Mouse (Mus musculus) fat pad, adult 2 months (tissue): ENCODE measurements around the gene Dnajc3.
"Not testable (repeated sequence)": the region's sequence is repeated elsewhere in the genome, so short reads cannot be mapped to it uniquely, and the experiment has no call there.

ENCODE experiments used
- DNase-seq: peaks from one replicate; pipeline ENCODE4 v3.0.0-alpha.2; 2011; ENCODE audit warnings: low read depth, low spot score; ENCODE audit errors: extremely low read depth

Gene Dnajc3

DNA sequence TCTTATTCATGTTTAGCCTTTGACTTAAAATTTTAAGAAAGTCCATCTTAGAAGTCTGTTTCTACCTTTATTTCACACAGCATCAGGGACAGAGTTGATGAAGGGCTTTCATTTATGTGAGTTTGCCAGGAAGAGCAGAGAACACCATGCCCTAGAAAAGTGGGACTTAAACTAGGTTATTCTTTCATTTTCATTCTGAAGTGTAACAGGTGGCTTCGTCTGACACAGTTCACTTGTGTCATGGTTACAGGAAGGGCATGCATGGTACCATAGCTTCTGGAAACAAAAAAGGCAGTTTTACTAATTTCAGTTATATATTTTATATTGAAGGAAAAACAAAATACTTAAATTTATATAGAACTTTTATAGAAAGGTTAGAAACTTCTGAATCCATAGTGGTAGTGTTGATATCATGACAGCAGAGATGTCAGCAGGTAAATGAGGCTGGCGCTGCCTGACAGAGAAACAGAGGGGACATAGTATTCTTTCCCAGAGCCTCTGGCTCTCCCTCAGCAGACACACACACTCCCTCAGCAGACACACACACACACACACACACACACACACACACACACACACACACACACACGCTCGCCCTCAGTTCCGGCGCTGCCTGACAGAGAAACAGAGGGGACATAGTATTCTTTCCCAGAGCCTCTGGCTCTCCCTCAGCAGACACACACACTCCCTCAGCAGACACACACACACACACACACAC lies 44.1 kb downstream of the Dnajc3 start:
- DNase-seq = not testable (repeated sequence)

DNA sequence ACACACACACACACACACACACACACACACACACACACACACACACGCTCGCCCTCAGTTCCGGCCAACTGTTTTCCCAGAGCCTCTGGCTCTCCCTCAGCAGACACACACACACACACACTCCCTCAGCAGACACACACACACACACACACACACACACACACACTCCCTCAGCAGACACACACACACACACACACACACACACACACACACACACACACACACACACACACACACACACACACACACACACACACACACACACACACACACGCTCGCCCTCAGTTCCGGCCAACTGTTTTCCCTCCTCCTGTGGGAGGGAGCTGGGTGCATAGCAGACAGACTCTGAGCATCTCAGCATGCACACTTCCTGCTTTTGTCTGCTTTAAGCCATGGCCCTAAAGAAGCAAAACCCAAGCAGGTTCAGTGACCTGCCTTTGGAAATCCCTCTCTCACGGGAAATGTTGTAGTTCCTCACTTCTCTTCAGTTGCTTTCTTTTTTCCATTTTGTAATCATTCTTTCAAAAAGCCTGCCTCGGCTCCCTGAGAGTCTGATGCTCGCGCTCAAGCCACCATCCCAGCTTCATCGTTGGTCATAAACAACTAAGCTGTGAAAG lies 44.8 kb downstream of the Dnajc3 start:
- DNase-seq = not testable (repeated sequence)

DNA sequence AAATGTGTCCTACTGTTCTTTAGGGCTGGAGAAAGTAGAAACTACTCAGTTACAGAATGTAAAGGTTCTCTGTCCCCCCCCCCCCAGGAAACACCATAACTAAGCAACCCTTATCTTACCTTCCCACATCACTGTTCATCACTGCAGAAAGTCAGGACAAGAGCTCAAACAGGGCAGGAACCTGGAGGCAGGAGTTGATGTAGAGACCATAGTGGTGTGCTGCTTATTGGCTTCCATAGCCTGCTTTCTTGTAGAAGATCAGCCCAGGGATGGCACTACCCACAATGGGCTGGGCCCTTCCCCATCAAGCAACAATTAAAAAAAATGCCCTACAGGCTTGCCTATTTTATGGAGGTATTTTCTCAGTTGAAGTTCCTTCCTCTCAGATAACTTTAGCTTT lies 45.6 kb downstream of the Dnajc3 start:
- DNase-seq = no peak

DNA sequence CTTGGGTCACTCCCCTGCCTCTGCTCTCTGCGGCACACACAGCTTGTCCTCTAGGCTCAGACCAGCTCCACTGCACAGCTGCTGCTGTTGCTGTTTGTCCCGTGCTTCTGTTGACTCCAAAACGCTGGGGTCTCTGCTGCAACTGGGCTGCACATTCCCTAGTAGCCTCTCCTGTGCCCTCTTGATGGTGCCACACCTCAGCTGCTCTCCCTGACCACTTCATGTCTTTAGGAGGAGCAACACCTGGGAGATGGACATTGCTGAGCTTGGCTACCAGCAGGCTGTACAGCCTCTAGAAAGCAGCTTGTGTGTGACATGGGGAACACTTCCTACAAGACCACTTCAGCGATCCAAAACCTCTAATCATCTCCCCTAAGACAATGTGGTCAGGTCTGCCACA lies 46.4 kb downstream of the Dnajc3 start:
- DNase-seq = no peak

GRCm38 (mm10) chr14:118986653-118987522 lies 49.1 kb downstream of the Dnajc3 start:
- DNase-seq = no peak

GRCm38 (mm10) chr14:118987523-118988496 lies 50.0 kb downstream of the Dnajc3 start:
- no peak for DNase-seq

GRCm38 (mm10) chr14:118995226-118995925 lies 57.6 kb downstream of the Dnajc3 start:
- no peak for DNase-seq

DNA sequence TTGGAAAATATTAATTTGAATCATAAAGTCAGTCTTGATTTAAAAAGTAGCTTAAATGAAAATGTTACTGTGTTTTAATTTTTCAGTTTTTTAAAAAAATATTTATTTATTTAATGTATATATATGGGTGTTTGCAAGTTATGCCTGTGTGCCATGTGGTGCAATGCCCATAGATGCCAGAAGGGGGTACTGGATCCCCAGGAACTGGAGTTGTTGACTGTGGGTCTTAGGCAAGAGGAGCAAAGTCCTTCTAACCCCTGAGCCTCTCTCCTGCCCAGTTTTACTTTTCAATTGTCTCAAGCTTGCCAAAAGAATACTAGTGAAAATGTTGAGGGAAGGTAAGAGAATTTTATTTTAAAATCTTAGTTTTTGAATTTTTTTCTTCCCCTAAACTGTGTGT lies 65.5 kb downstream of the Dnajc3 start:
- no peak for DNase-seq

- DNase-seq = no peak
These were observed 68.1 kb downstream of the Dnajc3 start for GRCm38 (mm10) chr14:119005834-119006233.

GRCm38 (mm10) chr14:119006441-119007102 lies 68.8 kb downstream of the Dnajc3 start:
- DNase-seq = no peak

DNA sequence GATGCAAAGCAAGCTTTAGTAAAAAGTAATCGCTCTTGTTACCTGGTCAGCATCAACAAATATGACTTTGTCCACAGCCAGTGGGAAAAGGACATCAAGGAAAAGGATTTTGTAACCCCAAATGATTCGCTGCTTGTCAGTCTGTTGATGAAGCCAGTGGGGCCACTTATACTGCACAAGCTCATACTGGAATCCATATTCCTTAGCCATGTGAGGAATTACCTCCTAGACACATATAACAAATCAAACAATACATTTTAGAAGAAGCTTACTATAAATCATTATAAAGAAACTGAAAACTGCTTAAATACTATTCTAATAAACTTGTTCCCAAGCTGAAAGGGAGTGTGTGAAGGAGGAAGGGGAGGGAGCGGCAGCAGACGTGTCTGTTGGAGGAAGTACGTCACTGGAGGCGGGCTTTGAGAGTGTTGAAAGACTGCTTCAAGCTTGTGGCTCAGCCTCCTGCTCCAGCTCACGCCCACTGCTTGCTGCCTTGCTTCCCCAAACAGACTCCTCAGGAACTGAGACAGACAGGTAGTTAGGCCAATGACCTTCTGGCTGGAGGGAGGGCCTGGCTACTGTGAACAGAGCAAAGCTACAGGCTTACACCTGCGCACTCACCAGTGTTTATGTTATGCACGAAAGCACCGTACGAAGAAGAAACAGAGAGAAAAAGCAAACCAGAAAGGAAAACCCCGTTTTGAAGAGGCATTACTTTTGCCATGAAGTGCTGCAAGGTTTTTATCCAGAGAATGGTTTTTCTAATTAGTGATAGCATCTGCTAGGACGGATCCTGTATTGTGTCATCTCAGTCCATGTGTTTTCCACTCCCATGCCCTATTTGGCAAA lies 69.6 kb downstream of the Dnajc3 start:
- peak; percentile 99 for DNase-seq

- no peak for DNase-seq
These were observed 70.3 kb downstream of the Dnajc3 start for GRCm38 (mm10) chr14:119008031-119008590.

- no peak for DNase-seq
These were observed 71.8 kb downstream of the Dnajc3 start for GRCm38 (mm10) chr14:119009531-119009930.

DNA sequence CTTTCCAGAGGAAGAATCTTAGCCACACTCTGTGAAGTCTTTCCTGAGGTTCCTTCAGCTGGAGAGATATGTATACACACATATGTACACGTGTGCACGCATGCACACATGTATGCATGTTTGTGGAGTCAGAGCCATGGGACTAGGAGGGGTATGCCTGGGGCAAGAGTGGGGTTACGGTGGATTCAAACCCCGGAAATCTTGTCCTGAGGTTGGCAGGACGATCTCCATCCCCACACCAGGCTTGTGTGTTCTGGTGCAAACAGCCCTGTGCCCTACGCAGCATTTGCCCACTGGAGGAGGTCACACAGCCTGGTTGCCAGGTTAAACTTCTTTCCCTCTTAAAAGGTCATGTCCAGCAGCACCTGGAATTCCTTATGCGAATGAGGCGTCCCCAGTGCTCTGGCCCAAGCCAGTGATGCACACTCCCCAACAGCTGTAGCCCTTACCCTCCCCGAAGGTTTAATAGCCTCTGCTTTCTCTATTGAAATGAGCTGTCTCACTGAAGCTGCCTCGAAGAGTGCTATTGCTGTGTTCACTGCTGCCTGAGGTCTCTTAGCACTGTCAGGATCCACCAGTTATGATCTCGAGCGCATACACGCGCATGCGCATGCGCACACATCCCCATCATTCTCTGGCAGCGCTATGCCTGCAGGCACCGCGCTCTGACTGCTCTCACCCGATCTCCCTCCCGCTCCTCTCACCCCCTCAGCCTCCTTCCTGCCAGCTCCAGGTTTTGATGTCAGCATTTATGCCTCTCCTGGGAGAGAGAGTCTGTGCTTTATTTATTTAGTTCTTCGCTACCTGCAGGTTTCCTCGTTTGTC lies 75.0 kb downstream of the Dnajc3 start:
- no peak for DNase-seq

- no peak for DNase-seq
These were observed 75.8 kb downstream of the Dnajc3 start for GRCm38 (mm10) chr14:119013549-119013948.

- no peak for DNase-seq
These were observed 88.1 kb downstream of the Dnajc3 start for GRCm38 (mm10) chr14:119025889-119026288.

DNA sequence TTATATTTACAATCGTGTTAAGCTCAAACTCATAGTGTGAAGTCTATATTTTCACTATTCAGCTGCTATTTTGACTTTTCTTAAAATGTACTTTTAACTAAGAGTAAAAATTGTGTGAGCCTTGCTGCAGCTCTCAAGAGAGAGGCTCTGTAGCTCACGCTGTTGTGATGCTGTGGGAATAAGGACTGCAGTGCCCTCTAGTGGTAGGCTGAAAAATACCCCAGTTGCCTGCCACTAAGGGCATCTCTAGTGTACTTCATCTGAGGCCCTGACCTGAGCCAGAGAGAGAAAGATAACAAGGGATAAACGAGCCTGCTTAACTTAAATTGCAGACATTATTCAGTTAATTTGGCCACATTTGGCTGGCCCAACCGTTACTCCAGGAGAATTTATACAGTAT lies 89.4 kb downstream of the Dnajc3 start:
- DNase-seq = no peak
